Mouse (Mus musculus) limb, embryonic 15.5 days (tissue): ENCODE data around the gene Zscan2. TPM values are rescaled to one million over a fixed set of nuclear protein-coding genes. Genes with fewer than 3 reads are reported as not detected.
"Not testable (repeated sequence)": the region's sequence is repeated elsewhere in the genome, so short reads cannot be mapped to it uniquely, and the experiment has no call there.

ENCODE experiments used
- ATAC-seq: fragments of 200-750 bp; cut with Nextera tagmentation; 2 replicates; pipeline ENCODE4 v1.8.0; 2017; ENCODE audit warnings: low read depth, moderate TSS enrichment; ENCODE audit not compliant: insufficient number of reproducible peaks, low FRiP score, low TSS enrichment
- H3K27ac ChIP-seq: fragments of 300-500 bp; sonication (generic); 2 replicates; pipeline ENCODE4 v1.5.1; 2015; ENCODE audit warnings: moderate library complexity, mild to moderate bottlenecking, inconsistent platforms
- H3K27me3 ChIP-seq: fragments of 300-500 bp; sonication (generic); 2 replicates; pipeline ENCODE4 v1.6.1; 2015; ENCODE audit warnings: inconsistent platforms
- H3K36me3 ChIP-seq: fragments of 300-500 bp; sonication (generic); 2 replicates; pipeline ENCODE4 v1.6.1; 2015; ENCODE audit warnings: inconsistent platforms
- H3K4me1 ChIP-seq: fragments of 300-500 bp; sonication (generic); 2 replicates; pipeline ENCODE4 v1.6.1; 2015; ENCODE audit warnings: inconsistent platforms
- H3K4me2 ChIP-seq: fragments of 300-500 bp; sonication (generic); 2 replicates; pipeline ENCODE4 v1.6.1; 2015; ENCODE audit warnings: mild to moderate bottlenecking, inconsistent platforms
- H3K4me3 ChIP-seq: fragments of 300-500 bp; sonication (generic); 2 replicates; pipeline ENCODE4 v1.5.1; 2015; ENCODE audit warnings: mild to moderate bottlenecking, inconsistent platforms
- H3K9ac ChIP-seq: fragments of 300-500 bp; sonication (generic); 2 replicates; pipeline ENCODE4 v1.6.1; 2015; ENCODE audit warnings: inconsistent platforms
- H3K9me3 ChIP-seq: fragments of 300-500 bp; sonication (generic); 2 replicates; pipeline ENCODE4 v1.6.1; 2016; ENCODE audit warnings: inconsistent platforms
- WGBS: fragments of 180-500 bp; shearing (Covaris S2); methylation state at CpG from one replicate; pipeline ENCODE4 v1.1.7; 2015; 5-methylcytosine and 5-hydroxymethylcytosine counted together
- polyA plus RNA-seq: library from polyadenylated mRNA; unstranded; fragments of >200 nt; fragmentation: Nextera tagmentation; extraction: Ambion mirVana; gene quantifications from 2 replicates; pipeline ENCODE4 v1.2.1, GENCODE M21; 2015

Zscan2 gene
- 2.3 and 2.6 TPM in 2 replicates for polyA plus RNA-seq

DNA sequence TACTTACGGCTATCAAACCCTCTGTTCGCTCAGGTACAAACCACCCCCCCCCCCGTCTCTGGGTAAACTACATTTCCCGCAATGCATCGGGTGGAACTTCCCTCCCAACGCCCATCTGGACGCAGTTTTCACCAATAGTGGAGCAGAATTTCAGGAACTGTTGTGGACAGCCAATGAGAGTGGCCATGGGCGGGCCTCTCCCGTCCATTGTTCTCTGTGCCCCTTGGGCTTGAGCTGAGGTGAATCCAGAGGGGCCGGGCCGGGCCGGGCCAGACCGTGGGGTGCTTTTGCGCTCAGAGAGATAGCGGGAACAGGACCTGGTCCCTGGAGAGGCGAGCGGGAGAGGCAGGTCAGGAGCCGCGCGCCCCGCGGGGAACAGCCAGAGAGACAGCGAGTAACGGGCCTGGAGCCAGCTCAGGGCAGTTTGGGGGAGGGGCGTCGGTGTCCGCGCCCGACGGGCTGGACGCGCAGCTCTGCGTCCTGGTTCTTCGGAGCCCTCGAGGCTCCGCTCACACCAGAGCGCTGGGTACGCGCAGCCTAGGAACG lies at the start of gene Zscan2:
Gene Zscan2, plus strand, starts transcription at position 192 of the 546 bp plus-strand sequence.
- H3K36me3 ChIP-seq: peaks cover 22% of the 10 kb centered on the region
- WGBS: 0% methylated on average over 40 of the region's 40 CpGs
- H3K4me1 ChIP-seq: peaks cover 16% of the 10 kb centered on the region
- no peaks in the 10 kb centered on the region for H3K27me3 ChIP-seq
- H3K9ac ChIP-seq: peak within 1 kb of the TSS; percentile 77
- H3K4me3 ChIP-seq: peak within 1 kb of the TSS; percentile 97
- no peaks in the 10 kb centered on the region for H3K9me3 ChIP-seq
- peak; percentile 98 for ATAC-seq
- peak within 1 kb of the TSS; percentile 69 for H3K4me2 ChIP-seq
- H3K27ac ChIP-seq: peak within 1 kb of the TSS; percentile 86

DNA sequence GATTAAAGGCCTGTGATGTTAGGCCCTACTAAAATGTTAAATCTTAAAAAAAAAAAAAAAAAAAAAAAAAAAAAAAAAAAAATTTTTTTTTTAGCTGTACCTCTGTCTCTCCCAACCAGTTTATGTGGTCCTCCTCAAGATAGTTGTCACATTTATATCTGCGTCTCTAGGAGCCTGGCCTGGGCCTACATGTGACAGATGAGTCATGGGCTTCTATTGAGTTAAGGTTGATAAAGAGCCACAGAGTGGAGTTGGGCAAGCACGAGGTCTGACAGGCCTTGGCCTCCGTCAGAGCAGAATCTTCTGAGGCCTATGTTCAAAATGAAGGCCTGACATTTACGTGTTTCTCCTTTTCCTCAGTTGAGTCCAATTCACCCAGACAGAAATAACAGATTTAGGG lies 47.3 kb upstream of the Zscan2 start:
- ATAC-seq: no peak
- H3K36me3 ChIP-seq: no peaks in the 10 kb centered on the region

DNA sequence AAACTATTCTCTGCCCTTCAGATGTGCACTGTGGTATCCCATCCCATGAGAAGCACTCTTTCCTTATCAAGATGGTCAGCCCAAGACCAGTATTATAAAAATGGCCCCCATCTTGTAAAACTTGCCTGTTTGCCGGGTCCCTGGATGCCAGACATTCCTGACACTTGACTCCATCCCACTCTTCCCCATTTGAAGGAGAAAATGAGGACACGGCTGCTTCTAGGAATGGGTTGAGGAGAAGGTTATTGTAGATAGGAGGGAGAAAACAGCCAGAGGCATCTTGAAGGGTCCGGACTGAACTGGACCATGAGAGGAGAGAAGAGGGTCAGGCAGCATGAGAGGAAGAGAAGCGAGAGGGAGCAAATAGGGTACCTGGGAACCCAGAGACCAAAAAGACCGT lies 44.1 kb upstream of the Zscan2 start:
- H3K9ac ChIP-seq: no peak overlapping the region
- ATAC-seq: no peak
- no peak overlapping the region for H3K4me2 ChIP-seq
- no peaks in the 10 kb centered on the region for H3K27me3 ChIP-seq
- no peaks in the 10 kb centered on the region for H3K4me1 ChIP-seq
- no peak overlapping the region for H3K4me3 ChIP-seq
- 53% methylated on average over 5 of the region's 5 CpGs for WGBS
- no peaks in the 10 kb centered on the region for H3K9me3 ChIP-seq
- no peak overlapping the region for H3K27ac ChIP-seq
- H3K36me3 ChIP-seq: no peaks in the 10 kb centered on the region

More for the DNA sequence above, 47.3 kb upstream of the Zscan2 start:
- Histone ChIP-seq H3K4me1 (no peaks in the 10 kb centered on the region), H3K27ac (no peak overlapping the region), H3K9ac (no peak overlapping the region), H3K4me2 (no peak overlapping the region), H3K9me3 (no peaks in the 10 kb centered on the region), H3K4me3 (no peak overlapping the region), H3K27me3 (no peaks in the 10 kb centered on the region)
- 85% methylated on average over 4 of the region's 4 CpGs for WGBS

DNA sequence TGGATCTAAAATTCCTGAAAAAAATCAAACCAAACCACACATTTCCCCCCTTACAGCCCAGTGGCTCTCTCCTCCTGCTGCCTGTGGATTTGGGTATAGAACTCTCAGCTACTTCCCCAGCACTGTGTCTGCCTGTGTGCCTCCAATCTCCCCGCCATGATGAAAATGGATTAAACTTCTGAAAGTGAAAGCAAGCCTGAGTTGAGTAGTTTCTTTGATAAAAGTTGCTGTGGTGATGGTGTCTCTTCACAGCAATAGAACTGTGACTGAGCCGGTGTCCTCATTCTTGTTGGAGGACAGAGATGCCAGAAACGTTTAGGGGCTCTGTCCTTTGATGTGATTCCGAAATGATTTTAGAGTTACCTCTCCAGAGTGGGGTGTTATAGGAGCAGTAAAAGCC lies 39.9 kb upstream of the Zscan2 start:
- Histone ChIP-seq H3K9me3 (no peaks in the 10 kb centered on the region), H3K36me3 (no peaks in the 10 kb centered on the region), H3K27me3 (no peaks in the 10 kb centered on the region), H3K27ac (no peak overlapping the region), H3K9ac (no peak overlapping the region), H3K4me1 (peaks cover 10% of the 10 kb centered on the region), H3K4me3 (no peak overlapping the region), H3K4me2 (no peak overlapping the region)
- WGBS: 62% methylated on average over 4 of the region's 4 CpGs
- no peak for ATAC-seq

DNA sequence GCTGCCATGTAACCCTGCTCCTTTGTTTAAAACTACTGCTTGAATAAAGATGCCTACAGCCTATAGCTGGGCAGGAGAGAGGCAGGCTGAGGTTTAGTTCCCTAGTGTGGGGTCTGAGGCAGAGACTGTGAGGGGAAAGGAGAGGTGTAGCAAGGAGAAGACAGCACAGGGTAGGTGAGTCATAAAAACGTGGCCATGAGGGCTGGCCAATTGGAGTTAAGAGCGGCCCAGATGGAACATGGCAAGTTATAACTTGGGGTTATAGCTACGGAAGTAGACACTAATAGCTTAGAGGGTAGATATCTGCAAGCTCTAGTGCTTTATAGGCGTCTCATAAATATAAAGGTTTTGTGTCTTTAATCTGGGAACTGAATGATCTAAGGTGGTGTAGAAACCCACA lies 37.5 kb upstream of the Zscan2 start:
- no peaks in the 10 kb centered on the region for H3K27me3 ChIP-seq
- no peak overlapping the region for H3K4me3 ChIP-seq
- H3K4me1 ChIP-seq: peaks cover 21% of the 10 kb centered on the region
- H3K27ac ChIP-seq: 0 out of 2 replicates have a peak overlapping the region, but pooled peaks have one; percentile 28
- no peak overlapping the region for H3K9ac ChIP-seq
- WGBS: 54% methylated on average over 4 of the region's 4 CpGs
- no peak overlapping the region for H3K4me2 ChIP-seq
- no peaks in the 10 kb centered on the region for H3K36me3 ChIP-seq
- no peaks in the 10 kb centered on the region for H3K9me3 ChIP-seq
- ATAC-seq: no peak

DNA sequence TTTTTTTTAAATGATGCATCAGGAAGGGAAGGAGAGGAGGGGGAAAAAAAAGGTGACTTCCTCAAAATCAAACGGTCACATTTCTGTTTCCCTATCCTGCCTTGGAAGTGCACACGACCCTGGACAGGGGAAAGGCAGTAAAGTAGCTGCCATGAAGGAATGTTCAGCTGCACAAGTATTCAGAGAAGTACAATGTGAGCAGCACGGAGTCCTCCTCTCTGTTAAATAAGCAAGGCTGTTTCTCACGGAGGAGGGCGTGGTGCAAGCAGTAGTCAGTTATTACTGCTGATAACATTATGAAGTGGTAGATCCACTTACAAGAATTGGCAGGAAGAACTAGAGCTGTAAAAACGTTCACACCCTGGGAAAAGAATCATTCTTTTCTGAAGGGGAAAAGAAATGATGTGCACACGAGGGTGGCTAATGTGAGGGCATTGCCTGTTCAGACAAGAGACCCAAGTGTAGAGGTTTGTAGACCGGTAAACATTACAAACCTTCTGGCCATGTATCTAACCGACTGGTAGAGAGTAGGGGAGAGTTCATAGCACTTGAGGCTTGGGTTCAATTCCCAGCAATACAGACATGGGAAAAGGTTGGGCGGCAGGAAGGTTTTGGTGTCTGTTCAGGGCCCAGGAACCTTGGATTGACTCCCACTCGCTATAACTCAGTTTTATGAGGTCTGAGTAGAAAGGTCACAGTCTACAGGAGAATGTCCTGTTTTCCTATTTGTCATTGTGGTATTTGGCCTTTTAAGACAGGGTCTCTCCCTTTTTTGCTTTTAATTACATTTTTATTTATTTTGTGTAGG lies 36.6 kb upstream of the Zscan2 start:
- 48% methylated on average over 11 of the region's 11 CpGs for WGBS
- Histone ChIP-seq H3K9me3 (no peaks in the 10 kb centered on the region), H3K4me2 (no peak overlapping the region), H3K4me1 (peaks cover 21% of the 10 kb centered on the region), H3K27ac (peak overlapping the region; percentile 43; the same call in 1 of the 2 replicates), H3K36me3 (no peaks in the 10 kb centered on the region), H3K4me3 (no peak overlapping the region), H3K27me3 (no peaks in the 10 kb centered on the region), H3K9ac (no peak overlapping the region)
- ATAC-seq: no peak

DNA sequence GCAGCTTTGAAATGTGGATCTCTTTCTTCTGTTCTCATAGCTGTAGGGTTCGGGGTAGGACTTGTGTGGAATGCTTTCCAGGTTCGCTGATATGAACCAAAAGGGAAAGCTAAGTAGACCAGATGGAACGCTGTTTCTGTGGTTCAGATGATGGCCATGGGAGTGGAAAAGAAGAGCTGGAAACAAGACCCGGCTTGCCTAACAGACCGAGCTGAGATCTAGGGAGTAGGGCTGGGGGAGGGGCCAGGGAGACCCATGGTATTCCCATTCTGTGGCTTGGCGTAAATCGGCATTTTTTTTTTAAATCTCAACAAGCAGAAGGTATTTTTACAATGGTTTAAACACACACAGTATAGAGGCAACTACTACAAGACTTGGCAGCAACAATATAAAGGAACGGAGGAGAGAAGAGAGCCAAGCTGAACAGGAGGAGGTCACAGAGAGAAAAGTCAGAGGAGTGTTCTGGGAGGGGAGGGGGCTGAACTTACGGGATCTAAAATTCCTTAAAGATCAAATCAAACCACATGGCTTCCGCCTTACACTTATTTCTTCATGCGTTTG lies 34.8 kb upstream of the Zscan2 start, which contains the start of gene Iqgap1:
Gene Iqgap1, minus strand, starts transcription at position 132 of the 561 bp plus-strand sequence.
- Histone ChIP-seq H3K4me3 (no peak within 1 kb of the TSS), H3K9ac (no peak within 1 kb of the TSS), H3K4me2 (peak within 1 kb of the TSS; percentile 10; the same call in 1 of the 2 replicates), H3K9me3 (no peaks in the 10 kb centered on the region), H3K36me3 (no peaks in the 10 kb centered on the region), H3K27me3 (no peaks in the 10 kb centered on the region), H3K27ac (peak within 1 kb of the TSS; percentile 81), H3K4me1 (peaks cover 21% of the 10 kb centered on the region)
- WGBS: 28% methylated on average over 11 of the region's 11 CpGs
- peak; percentile 74 for ATAC-seq

DNA sequence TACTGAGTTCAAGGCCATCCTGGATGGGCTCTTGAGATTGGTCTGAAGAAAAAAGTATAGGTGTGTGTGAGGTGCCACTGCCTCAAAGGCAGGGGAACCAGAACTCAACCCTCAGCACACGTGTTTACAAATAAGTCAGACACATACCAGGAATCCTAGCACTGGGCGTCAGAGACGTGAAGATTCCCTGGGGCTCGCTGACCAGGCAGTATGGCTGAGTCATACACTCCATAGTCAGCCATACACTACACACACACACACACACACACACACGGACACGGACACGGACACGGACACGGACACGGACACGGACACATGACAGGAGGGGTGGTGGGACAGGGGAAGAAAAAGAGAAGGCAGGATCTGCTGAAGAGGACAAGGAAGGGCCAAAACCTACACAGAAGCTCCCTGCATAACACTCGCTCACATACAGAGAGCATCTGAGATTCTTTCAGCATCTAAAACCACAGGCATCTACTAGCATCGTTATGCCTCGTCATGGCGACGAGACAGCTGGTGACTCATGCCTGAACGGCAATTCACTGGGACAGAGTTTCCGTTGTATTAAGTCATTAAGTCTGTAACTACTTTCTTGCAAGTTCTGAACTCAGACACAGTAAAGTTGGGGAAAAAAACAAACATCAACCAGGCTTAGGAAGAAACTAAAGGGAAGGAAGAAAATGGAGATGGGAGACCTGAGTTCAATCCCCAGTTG lies 32.4 kb upstream of the Zscan2 start:
- no peak for ATAC-seq

DNA sequence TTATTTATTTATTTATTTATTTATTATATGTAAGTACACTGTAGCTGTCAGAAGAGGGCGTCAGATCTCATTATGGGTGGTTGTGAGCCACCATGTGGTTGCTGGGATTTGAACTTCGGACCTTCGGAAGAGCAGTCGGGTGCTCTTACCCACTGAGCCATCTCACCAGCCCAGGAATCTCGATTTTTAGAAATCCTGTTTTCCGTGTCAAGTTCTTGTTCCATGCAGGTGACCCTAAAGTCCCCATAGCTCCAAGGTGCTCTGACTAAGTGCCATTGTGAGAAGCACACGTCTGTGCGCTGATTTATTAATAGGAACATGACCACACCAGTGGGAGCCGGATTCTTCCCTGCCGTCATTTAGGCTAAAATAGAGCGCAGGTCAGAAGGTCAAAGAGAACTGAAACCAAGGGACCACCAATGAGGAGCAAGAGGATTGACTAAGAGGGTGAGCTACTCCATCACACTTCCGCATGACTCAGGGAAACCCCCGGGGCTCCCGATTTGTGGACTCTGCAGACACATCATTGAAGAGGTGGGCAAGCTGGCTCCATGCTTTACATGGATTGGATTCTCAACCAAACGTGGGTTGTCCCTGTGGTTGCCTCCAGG lies 30.4 kb upstream of the Zscan2 start:
- Histone ChIP-seq H3K4me3 (no peak overlapping the region), H3K36me3 (no peaks in the 10 kb centered on the region), H3K4me1 (peaks cover 24% of the 10 kb centered on the region), H3K9me3 (no peaks in the 10 kb centered on the region), H3K4me2 (no peak overlapping the region), H3K27ac (no peak overlapping the region), H3K27me3 (no peaks in the 10 kb centered on the region), H3K9ac (no peak overlapping the region)
- WGBS: 77% methylated on average over 15 of the region's 15 CpGs
- no peak for ATAC-seq

More for the DNA sequence above, 32.4 kb upstream of the Zscan2 start:
- 58% methylated on average over 18 of the region's 18 CpGs for WGBS
- H3K4me2 ChIP-seq: no peak overlapping the region
- H3K36me3 ChIP-seq: no peaks in the 10 kb centered on the region
- H3K9me3 ChIP-seq: no peaks in the 10 kb centered on the region
- no peak overlapping the region for H3K27ac ChIP-seq
- H3K27me3 ChIP-seq: no peaks in the 10 kb centered on the region
- peaks cover 27% of the 10 kb centered on the region for H3K4me1 ChIP-seq
- H3K9ac ChIP-seq: no peak overlapping the region
- no peak overlapping the region for H3K4me3 ChIP-seq

DNA sequence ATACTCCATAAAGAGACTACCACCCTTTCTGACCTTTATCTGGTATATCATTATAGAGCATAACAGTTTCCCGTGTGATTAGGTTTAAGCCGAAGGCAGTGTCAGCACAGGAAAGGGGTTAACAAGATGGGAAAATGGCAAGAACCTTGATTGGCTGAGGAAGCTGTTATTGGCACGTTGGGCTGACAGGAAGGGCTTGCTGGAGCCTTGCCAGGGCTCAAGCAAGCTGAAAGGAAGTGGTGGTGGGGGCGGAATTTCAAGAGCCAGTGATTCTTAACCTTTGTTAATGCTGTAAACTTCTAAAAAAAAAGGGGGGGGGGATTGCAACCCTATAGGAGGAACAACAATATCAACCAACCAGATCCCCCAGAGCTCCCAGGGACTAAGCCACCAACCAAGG lies 28.5 kb upstream of the Zscan2 start:
- Histone ChIP-seq H3K27ac (no peak overlapping the region), H3K9ac (no peak overlapping the region), H3K9me3 (no peaks in the 10 kb centered on the region), H3K4me2 (no peak overlapping the region), H3K4me1 (peaks cover 13% of the 10 kb centered on the region), H3K27me3 (no peaks in the 10 kb centered on the region), H3K4me3 (no peak overlapping the region), H3K36me3 (no peaks in the 10 kb centered on the region)
- no peak for ATAC-seq
- 29% methylated on average over 4 of the region's 4 CpGs for WGBS

DNA sequence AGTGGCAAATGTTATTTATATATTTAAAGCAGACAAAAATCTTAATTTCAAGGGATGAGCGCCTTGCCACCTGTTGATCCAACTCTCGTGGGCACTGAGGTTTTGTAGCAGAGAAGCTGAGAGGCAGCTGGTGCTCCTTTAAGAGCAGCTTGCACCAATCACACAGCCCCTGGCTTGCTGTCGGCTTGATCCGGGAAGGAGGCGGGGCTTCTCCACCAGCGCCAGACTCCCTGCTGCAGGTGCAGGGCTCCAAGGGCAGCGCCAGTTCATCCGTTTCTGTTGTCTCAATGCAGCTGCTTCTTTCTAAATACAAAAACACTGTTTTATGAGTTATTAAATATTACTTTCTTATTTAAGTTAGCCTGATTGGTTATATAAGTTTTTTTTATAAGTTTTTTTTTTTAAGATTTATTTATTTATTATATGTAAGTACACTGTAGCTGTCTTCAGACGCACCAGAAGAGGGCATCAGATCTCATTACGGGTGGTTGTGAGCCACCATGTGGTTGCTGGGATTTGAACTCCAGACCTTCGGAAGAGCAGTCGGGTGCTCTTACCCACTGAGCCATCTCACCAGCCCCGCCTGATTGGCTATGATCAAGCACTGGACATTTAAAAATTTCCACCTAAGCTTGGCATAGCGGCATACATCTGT lies 27.6 kb upstream of the Zscan2 start:
- H3K9me3 ChIP-seq, H3K4me3 ChIP-seq, H3K4me2 ChIP-seq, H3K27ac ChIP-seq, ATAC-seq, H3K9ac ChIP-seq, H3K27me3 ChIP-seq, H3K36me3 ChIP-seq: not testable (repeated sequence)
- 16% methylated on average over 14 of the region's 14 CpGs for WGBS
- H3K4me1 ChIP-seq: peaks cover 17% of the 10 kb centered on the region
